Mouse (Mus musculus): ENCODE measurements around the gene 1810049J17Rik.

The 1810049J17Rik gene

DNA sequence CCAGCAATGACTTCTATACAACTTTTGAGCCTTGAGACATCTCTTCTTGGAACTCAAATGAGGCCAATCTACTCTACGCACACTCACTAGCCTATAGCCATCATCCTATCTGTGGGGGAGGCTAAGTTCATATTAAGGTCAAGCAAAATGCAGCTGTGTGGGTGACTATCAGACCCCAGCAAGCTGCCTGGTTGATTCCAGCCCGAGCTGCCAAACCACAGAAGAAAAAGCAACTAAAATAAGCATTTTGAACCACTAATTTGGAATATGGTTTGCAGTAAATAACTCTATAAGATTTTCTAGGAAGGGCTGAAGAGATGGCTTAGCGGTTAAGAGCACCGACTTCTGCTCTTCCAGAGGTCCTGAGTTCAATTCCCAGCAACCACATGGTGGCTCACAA lies 11.0 kb downstream of the 1810049J17Rik start:
- DNase-seq (ENCODE audit: low read depth in 2 of 2, low spot score in 2 of 2), result no peak

DNA sequence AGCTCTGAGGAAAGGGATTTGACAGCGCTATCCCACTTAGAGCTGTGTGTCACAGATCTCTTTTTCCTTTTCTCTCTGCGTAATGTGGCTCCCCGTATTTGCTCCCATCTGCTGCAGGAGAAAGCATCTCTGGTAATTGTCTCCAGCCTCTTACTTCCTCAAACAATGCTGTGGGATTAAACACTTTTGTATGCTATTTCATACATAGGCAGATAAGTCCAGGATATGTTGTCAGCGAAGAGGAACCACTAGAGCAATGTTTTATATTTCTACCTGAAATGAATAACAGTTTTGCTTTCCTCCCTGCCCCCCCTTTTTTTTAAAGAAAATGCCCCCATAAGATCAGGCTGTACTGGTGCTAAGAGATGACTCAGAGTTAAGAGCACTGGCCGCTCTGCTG lies 13.2 kb downstream of the 1810049J17Rik start:
- no peak for DNase-seq (ENCODE audit: low read depth in 2 of 2, low spot score in 2 of 2)

DNA sequence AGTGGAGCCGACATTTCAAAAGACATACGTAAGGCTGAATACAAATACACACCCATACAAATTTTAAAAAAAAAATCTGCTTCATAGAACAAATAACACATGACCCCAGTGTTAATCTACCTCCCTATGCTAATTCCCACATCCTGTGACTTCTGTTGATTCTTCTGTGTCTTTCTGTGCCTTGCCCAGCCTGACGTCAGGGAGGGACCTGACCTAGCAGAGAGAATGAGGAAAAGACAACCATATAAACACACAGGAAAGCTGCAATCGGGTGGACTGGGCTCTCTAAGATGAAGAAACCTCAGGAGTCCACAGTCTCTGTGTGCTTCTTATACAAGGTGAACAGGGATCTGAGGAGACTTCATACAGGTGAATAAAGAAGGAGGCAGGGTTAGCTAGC lies 14.6 kb downstream of the 1810049J17Rik start:
- no peak for DNase-seq (ENCODE audit: low read depth in 2 of 2, low spot score in 2 of 2)

DNA sequence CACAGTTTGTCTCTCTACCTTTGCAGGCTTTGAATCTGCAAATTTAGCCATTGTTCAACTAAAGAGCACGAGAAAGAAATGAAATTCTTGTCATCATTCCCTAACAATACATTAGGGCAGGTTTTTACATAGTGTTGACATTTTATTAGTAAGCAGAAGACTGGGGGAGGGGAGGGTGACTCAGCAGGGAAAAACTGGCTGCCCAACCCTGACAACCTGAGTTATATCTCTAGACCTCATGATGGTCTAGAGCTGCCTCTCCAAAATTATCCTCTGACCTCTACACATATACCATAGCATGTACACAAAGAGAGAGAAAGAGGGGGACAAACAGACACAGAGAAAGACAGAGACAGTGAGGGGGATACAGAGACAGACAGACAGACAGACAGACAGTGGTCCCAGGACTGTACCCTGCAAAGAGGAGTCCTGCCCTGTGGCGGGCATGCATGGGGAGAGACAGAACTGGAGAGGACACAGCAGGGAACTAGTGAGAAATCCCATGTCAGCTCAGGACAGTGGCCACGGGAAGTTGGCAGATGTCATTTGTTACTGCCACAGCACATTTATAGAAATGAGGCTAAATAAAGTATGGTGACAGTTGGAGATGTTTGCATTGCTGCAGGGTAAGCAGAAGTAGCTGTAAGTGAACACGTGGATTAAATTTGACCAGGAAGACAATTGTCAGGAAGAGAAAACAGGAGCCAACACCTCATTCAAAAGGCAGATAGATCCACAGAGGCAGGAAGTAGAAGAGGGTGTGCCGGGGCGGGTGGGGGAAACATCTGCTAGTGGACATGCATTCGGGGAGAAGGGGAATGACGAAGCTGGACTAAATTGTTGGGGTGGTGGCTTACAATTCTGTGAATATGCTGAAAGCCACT lies 15.3 kb downstream of the 1810049J17Rik start:
- no peak for DNase-seq (ENCODE audit: low read depth in 2 of 2, low spot score in 2 of 2)

DNA sequence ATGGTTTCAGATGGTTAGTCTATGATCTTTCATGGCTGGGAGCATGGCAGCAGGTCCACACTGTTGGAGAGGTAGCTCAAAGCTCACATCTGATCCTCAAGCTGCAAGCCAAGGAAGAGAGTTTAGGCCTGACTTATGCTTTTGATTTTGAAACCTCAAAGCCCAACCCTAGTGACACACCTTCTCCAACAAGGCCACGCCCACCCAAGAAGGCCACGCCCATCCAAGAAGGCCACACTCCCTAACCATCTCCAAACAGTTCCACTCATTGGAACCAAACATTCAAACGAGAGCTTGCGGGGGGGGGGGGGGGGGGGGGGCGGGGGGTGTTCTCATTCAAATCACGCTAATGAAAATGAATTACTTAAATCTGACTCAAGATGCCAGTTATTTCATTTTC lies 19.9 kb downstream of the 1810049J17Rik start:
- no peak for DNase-seq (ENCODE audit: low read depth in 2 of 2, low spot score in 2 of 2)

DNA sequence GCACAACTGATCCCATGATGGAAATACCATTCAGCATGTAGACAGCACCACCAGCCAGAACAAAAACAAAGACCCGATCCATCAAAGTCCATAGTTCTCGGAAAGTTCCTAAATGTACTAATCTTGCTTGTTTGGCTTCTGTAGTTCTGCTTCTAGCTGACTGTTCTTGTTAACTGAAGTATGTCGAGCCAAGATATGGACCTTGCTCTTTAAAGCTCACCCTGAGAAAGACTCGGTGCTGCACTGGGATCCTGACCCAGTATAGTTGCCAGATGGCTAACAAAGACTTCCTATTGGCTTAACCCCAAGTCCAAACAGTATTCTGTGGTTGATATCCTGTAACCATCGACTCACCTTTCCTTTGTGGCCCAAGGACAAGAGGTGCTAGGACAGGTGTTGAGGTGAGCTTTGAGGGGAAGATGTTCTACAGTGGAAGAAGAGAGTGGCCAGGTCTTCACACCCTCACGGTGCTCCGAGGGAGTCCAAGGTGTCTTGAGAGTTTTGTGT lies 23.4 kb downstream of the 1810049J17Rik start:
- no peak for DNase-seq (ENCODE audit: low read depth in 2 of 2, low spot score in 2 of 2)

DNA sequence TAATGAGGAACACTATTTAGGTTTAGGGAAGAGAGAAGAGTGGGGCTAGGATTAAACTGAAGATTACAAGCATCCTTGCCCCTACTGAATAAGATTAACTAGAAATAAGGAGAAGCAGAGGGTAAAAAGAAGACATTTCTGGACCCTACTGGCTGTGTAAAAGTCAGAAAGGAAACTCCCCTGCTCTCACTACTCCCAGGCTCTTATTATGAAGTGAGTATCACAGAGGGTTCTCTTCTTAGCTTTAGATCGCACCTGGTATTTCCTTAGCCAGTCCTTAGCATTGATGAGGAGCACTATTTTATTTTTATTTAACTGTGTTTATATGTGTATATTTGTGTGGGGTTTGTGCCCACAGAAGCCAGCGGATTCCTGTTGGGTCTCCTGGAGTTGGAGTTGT lies 25.5 kb downstream of the 1810049J17Rik start:
- DNase-seq (ENCODE audit: low read depth in 2 of 2, low spot score in 2 of 2), result no peak

DNA sequence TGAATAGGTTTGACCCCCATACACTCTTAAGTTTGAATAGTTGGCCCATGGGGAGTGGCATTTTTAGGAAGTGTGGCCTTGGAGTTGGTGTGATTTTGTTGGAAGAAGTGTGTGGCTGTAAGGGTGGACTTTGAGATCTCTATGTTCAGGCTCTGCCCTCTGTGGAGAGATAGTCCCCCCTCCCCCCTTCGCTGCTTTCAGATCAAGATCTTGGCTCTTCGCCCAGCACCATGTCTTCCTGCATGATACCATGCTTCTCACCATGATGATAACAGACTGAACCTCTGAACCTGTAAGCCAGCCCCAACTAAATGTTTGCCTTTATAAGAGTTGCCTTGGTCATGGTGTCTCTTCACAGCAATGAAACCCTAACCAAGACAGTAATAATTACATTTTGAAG lies 29.9 kb downstream of the 1810049J17Rik start:
- DNase-seq (ENCODE audit: low read depth in 2 of 2, low spot score in 2 of 2), result no peak

DNA sequence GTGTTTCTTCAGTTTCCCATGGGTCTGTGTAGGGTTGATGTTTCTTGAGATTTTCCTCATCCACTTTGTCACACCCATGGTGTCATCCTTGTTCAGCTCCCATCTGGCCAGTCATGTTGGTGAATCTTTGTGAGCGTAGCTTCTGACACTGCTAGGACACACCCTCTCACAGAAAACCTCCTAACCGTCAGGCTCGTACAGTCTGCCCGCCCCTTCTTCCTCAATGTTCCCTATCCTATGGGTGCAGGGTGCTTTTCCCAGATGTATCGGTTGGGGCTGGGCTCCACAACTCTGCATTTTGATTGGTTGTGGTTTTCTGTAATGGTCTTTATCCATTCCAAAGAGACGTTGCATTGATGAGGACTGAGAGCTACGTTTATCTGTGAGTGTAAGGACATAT lies 31.4 kb downstream of the 1810049J17Rik start:
- no peak for DNase-seq (ENCODE audit: low read depth in 2 of 2, low spot score in 2 of 2)

DNA sequence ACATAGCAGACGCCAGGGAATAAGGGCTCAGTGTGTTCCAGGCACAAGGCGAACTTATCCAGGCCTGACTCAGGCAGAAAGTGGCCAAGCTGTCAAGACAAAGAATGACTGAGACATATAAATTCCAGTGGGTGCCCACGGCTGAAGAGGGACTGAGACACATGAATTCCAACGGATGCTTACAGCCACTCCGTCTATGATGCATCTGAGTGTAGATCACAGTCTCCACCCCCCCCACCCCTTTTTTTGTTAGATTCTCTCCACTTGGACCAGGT lies 36.2 kb downstream of the 1810049J17Rik start:
- DNase-seq (ENCODE audit: low read depth in 2 of 2, low spot score in 2 of 2), result no peak

DNA sequence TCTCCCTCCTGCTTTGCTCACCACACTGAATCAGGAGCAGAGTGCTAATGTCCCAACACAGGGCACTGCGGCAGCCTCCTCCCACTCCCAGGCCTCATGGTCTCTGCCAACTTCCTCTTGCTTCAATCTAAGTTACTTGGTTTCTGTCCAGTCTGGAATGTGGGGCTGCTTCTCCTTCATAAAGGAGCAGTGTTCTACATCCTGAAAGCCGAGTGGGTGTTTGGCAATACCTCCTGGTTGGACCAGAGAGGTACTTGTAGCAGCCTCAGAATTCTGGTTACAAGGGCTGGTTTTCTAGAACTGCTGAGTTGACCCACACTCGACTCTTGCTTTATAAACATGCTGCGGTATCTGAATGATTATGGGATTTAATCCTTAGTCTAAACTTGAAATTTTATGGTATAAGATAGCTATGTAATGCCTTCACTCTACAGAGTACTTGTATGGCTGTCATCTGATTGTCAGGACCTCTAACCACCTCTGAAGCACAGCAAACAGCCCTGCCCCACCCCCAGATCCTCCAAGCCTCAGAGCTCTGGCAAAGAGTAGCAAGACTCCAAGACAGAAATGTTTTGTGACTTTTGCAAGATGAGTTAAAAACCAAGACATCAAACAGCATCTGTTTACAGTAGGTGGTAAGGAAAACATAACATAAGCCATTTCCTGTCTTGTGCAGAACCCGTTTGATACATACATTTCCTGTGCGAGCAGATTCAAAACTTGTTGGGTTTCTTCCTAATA lies 36.7 kb downstream of the 1810049J17Rik start:
- DNase-seq (ENCODE audit: low read depth in 2 of 2, low spot score in 2 of 2), result no peak

DNA sequence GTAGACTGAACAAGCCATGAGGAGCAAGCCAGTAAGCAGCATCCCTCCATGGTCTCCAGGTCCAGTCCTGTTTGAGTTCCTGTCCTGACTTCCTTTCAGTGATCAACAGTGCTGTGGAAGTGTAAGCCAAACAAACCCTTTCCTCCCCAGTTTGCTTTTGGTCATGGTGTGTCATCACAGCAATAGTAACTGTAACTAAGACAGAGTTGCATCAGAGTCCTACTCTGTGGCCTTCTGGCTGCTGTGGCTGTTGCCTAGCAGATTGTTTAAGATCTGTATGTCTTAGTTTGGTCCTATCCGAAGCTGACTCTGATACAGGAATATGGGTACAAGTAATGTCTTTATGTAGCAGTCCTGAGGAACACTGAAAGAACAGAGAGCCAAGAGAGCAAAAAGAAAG lies 41.9 kb downstream of the 1810049J17Rik start:
- DNase-seq (ENCODE audit: low read depth in 2 of 2, low spot score in 2 of 2), result no peak

DNA sequence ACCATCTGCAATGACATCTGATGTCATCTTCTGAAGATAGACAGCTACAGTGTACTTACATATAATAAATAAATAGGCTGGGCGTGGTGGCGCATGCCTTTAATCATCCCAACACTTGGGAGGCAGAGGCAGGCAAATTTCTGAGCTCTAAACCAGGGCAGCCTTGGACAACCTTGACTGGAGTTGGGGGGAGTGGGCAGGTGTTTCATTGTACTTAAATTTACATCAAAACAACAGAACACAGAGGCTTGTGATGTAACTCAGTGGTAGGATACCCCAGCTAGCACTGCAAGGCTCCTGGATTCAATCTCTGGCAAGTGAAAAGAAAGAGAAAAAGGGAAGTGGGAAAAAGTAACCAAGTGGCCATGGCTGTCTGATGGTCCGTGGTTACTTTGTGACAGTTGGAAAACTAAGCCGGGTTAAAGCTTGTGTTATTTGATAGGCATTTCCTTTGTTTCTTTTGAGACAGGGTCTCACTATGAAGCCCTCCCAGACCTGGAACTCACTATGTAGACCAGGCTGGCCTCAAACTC lies 46.5 kb downstream of the 1810049J17Rik start:
- DNase-seq (ENCODE audit: low read depth in 2 of 2, low spot score in 2 of 2), result no peak

DNA sequence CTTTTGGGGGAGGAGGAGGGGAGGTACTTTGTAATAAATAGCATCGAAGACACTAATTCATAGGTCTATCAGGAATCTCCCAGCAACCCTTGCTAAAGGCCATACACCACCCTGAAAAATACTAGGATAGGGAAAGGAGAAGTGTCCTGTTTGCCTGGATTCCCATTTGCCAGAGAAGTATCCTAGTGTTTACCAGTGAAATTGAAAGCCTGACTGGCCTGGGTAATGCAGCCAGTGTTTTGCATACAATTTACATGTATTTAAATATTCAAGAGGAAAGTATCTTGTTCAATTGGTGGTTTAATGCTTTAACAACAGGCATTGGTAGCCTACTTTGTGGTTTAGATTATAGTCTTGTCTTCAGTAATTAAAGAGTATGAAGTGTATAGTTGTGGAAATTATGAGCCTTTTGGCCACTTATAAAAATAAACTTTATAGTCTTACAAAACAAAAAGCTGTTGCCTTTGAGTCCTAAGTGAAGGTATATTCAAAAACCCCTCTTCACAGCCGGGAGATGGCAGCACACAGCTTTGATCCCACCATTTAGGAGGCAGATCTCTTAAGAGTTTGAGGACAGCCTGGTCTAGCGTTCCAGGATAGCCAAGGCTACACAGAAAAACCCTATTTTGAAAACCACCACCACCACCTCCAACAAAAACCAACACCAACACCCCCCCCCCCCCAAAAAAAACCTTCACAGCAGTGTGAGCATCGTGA lies 47.5 kb downstream of the 1810049J17Rik start:
- DNase-seq (ENCODE audit: low read depth in 2 of 2, low spot score in 2 of 2), result no peak

DNA sequence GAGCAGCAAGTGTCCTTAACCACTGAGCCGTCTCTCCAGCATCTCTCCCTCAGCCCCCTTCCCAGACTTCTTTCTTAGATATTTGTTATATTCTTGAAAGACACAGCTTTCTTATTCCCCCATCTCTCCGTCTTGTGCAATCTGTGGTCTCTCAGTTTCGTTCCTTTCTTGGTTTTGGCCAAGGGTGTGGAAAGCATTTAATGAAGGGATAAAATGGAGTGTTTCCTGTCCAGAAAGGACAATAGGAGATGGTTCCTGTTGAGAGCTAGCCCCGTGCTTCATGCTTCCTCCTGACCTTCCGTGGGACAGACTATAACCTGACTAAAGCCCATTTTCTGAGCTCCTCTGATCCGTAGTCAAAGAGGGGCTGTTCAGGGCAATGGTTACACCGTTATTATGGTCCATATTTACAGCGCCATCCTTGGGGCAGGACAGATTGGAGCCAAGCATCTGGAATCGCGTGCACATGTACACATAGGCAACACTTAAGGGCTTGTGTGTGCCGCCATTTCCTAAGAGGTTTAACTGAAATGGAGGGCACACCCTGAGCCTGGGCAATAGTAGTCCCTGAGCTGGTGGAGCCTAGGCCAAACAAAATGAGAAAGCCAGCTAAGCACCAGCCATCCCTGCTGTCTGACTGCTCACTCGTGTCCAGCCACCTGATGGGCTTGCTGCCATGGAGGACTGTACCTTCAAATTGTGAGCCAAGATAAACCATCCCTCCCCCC lies 48.2 kb downstream of the 1810049J17Rik start:
- no peak for DNase-seq (ENCODE audit: low read depth in 2 of 2, low spot score in 2 of 2)
